ENCODE assay signal across 7 mouse cellular contexts in the genomic region with DNA sequence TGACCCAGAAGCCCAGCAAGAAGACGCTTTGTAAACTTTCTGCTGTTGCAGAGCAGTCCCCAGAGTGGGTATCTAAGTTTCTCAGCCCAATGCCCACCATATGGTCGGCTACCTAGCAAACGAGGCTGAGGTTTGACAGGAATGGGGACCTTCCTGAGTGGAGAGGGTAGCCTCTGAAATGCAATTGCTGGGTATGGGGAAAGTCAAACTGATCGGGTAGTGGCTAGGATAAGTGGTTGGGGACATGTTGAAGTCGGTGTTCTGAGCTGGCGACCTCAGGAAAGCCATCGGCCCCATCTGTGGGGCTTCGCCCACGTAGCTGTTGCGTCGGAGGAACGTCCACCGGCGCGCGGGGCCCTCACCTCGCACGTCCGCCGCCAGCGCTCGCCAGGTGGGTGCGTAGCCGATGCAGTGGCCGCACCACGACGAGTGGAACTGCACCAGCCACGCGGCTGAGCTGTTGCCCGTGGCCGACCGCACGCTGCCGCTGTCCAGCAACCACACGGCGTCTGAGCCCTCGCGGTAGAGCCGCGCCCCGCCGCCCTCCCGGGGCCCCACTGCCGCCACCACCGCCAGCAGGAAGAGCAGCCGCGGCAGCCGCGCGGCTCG. TPM values are rescaled to one million over a fixed set of nuclear protein-coding genes. Genes with fewer than 3 reads are reported as not detected.
DNase-seq lines count a peak whose midpoint lies in the region; ATAC-seq and TF ChIP-seq lines count a peak whose summit lies in the region.

No protein-coding gene starts in this region.

- H3K4me3 ChIP-seq in lung, postnatal 0 days (ENCODE audit: low read depth, low read length): peak overlapping the region; percentile 80
- peak overlapping the region; percentile 94 for H3K4me3 ChIP-seq in liver, postnatal 0 days (ENCODE audit: low read depth, low read length)

- DNase-seq in lung, postnatal 0 days (ENCODE audit: low spot score): no peak
- no peak for DNase-seq in lung, postnatal 36 days
- DNase-seq in embryo, embryonic 11.5 days (ENCODE audit: low read depth, low spot score): peak; percentile 22
- DNase-seq in heart, postnatal 25 days (ENCODE audit: low spot score): peak; percentile 10
- no peak for DNase-seq in liver, postnatal 0 days
- DNase-seq in thymus, postnatal 10 days (ENCODE audit: low spot score in 2 of 2): no peak
- DNase-seq in gastrocnemius, adult 8-10 months (ENCODE audit: low spot score in 2 of 2): no peak

- no peaks in the 10 kb centered on the region for H3K36me3 ChIP-seq in lung, postnatal 0 days (ENCODE audit: insufficient read depth, low read length)
- no peaks in the 10 kb centered on the region for H3K36me3 ChIP-seq in liver, postnatal 0 days (replicated peaks; ENCODE audit: insufficient read depth, low read length)

- WGBS in lung, postnatal 0 days: 1% methylated on average over 37 of the region's 51 CpGs
- under 1% methylated on average over 51 of the region's 51 CpGs for WGBS in liver, postnatal 0 days (ENCODE audit: insufficient replicate concordance)

- peak; percentile 72 for ATAC-seq in lung, postnatal 0 days
- peak; percentile 65 for ATAC-seq in liver, postnatal 0 days

- peak overlapping the region; percentile 76 for H3K27ac ChIP-seq in lung, postnatal 0 days (ENCODE audit: low read length)
- peak overlapping the region; percentile 78 for H3K27ac ChIP-seq in liver, postnatal 0 days (ENCODE audit: low read depth)

- peak overlapping the region; percentile 75 for H3K9ac ChIP-seq in lung, postnatal 0 days (replicated peaks; ENCODE audit: low read depth)
- peak overlapping the region; percentile 93 for H3K9ac ChIP-seq in liver, postnatal 0 days (replicated peaks)

- no peaks in the 10 kb centered on the region for H3K9me3 ChIP-seq in lung, postnatal 0 days (ENCODE audit: low read length)
- H3K9me3 ChIP-seq in liver, postnatal 0 days (ENCODE audit: low read length): no peaks in the 10 kb centered on the region

- TF ChIP-seq CTCF in lung, postnatal 0 days (IDR thresholded peaks at IDR 0.05): peak; percentile 21; the same call in 1 of the 2 replicates
- TF ChIP-seq CTCF in liver, postnatal 0 days (IDR thresholded peaks at IDR 0.05; ENCODE audit: low read depth): no peak

- peak overlapping the region; percentile 85 for H3K4me2 ChIP-seq in lung, postnatal 0 days (replicated peaks; ENCODE audit: low read depth, low read length)
- H3K4me2 ChIP-seq in liver, postnatal 0 days (ENCODE audit: low read depth, low read length): peak overlapping the region; percentile 99

- intact Hi-C loops in heart, postnatal 25 days (cut with DNase I): loop anchor here (5.0 kb wide), 1 partner anchor 254 kb away; a partner anchor contains a TSS

- H3K4me1 ChIP-seq in lung, postnatal 0 days (ENCODE audit: insufficient read depth, low read depth, low read length): no peaks in the 10 kb centered on the region
- peaks cover 24% of the 10 kb centered on the region for H3K4me1 ChIP-seq in liver, postnatal 0 days (ENCODE audit: insufficient read depth)

- no peak for TF ChIP-seq EP300 in lung, postnatal 0 days (IDR thresholded peaks at IDR 0.05)
- TF ChIP-seq EP300 in liver, postnatal 0 days (IDR thresholded peaks at IDR 0.05; ENCODE audit: low read depth): no peak

- no peaks in the 10 kb centered on the region for H3K27me3 ChIP-seq in lung, postnatal 0 days (replicated peaks; ENCODE audit: insufficient read depth, low read length)
- H3K27me3 ChIP-seq in liver, postnatal 0 days (ENCODE audit: insufficient read depth, low read length): no peaks in the 10 kb centered on the region

RNA-seq across cellular contexts. Expression of a gene that starts 0.5 kb away (rescaled TPM):
- polyA plus RNA-seq in lung, postnatal 0 days (2015; fragmentation: Nextera tagmentation; extraction: Ambion mirVana): 11.3 and 12.9 TPM in 2 replicates
- 10 to 100 TPM; 15.8 to 15.9 TPM for total RNA-seq in heart, postnatal 25 days (2021)
- polyA plus RNA-seq in liver, postnatal 0 days (2015; fragmentation: Nextera tagmentation; extraction: Ambion mirVana): 3.7 and 4.1 TPM in 2 replicates
- 1 to 10 TPM; 3.2 to 4.5 (median 3.3) TPM for total RNA-seq in gastrocnemius, adult 8-10 months (2022)

RNA-seq across cellular contexts. Expression of a gene that starts 28.7 kb away (rescaled TPM):
- polyA plus RNA-seq in lung, postnatal 0 days (2015; fragmentation: Nextera tagmentation; extraction: Ambion mirVana): not detected in 2 replicates
- not detected for total RNA-seq in heart, postnatal 25 days (2021)
- polyA plus RNA-seq in liver, postnatal 0 days (2015; fragmentation: Nextera tagmentation; extraction: Ambion mirVana): not detected in 2 replicates
- total RNA-seq in gastrocnemius, adult 8-10 months (2022): not detected

RNA-seq across cellular contexts. Expression of a gene that starts 57.6 kb away (rescaled TPM):
- 0.61 and 0.77 TPM in 2 replicates for polyA plus RNA-seq in lung, postnatal 0 days (2015; fragmentation: Nextera tagmentation; extraction: Ambion mirVana)
- under 1 TPM; 0.08 to 0.18 TPM for total RNA-seq in heart, postnatal 25 days (2021)
- polyA plus RNA-seq in liver, postnatal 0 days (2015; fragmentation: Nextera tagmentation; extraction: Ambion mirVana): 0.01 TPM in 1 of 2 replicates, not detected in the other
- total RNA-seq in gastrocnemius, adult 8-10 months (2022): not detected

Comparison
In these comparisons a context has a peak if more than half of its experiments do, and no peak if none do; other contexts are left out.
1. DNase-seq: peak in embryo, embryonic 11.5 days (single experiment) and heart, postnatal 25 days (single experiment); none in lung, postnatal 0 days (single experiment), lung, postnatal 36 days (single experiment), liver, postnatal 0 days (single experiment), thymus, postnatal 10 days (0 of 2) and gastrocnemius, adult 8-10 months (0 of 2).